Mouse (Mus musculus) forebrain, postnatal 0 days (tissue): ENCODE results near the gene Col13a1. TPM values are rescaled to one million over a fixed set of nuclear protein-coding genes. Genes with fewer than 3 reads are reported as not detected.
A peak's percentile ranks its signal among the peaks of the same experiment; 100 is the strongest.

Experiments used
- ATAC-seq: fragments of 200-750 bp; cut with Nextera tagmentation; 2 replicates; pipeline ENCODE4 v1.8.0; 2017; ENCODE audit warnings: mild to moderate bottlenecking, moderate library complexity
- DNase-seq: peaks from one replicate; pipeline ENCODE4 v3.0.0-alpha.2; 2015
- H3K27ac ChIP-seq: fragments of 300-500 bp; sonication (generic); 2 replicates; pipeline ENCODE4 v1.5.1; 2014; ENCODE audit warnings: low read depth, mild to moderate bottlenecking, antibody characterized with exemption, low read length, moderate library complexity, mixed read lengths
- H3K27me3 ChIP-seq: fragments of 300-500 bp; sonication (generic); 2 replicates; pipeline ENCODE4 v1.6.1; 2014; ENCODE audit warnings: mild to moderate bottlenecking, low read length, mixed read lengths; ENCODE audit not compliant: insufficient read depth
- H3K36me3 ChIP-seq: fragments of 300-500 bp; sonication (generic); 2 replicates; pipeline ENCODE4 v1.6.1; 2014; ENCODE audit warnings: mild to moderate bottlenecking, moderate library complexity; ENCODE audit not compliant: insufficient read depth
- H3K4me1 ChIP-seq: fragments of 300-500 bp; sonication (generic); 2 replicates; pipeline ENCODE4 v1.6.1; 2014; ENCODE audit warnings: antibody characterized with exemption; ENCODE audit not compliant: insufficient read depth
- H3K4me2 ChIP-seq: fragments of 300-500 bp; sonication (generic); 2 replicates; pipeline ENCODE4 v1.6.1; 2014; ENCODE audit warnings: low read depth, mild to moderate bottlenecking, moderate library complexity
- H3K4me3 ChIP-seq: fragments of 300-500 bp; sonication (generic); 2 replicates; pipeline ENCODE4 v1.5.1; 2014; ENCODE audit warnings: low read depth, low read length, mixed read lengths
- H3K9ac ChIP-seq: fragments of 300-500 bp; sonication (generic); 2 replicates; pipeline ENCODE4 v1.6.1; 2014; ENCODE audit warnings: mild to moderate bottlenecking
- H3K9me3 ChIP-seq: fragments of 300-500 bp; sonication (generic); 2 replicates; pipeline ENCODE4 v1.6.1; 2016; ENCODE audit warnings: low read length
- CTCF ChIP-seq: sonication (generic); IDR thresholded peaks from 2 replicates; pipeline ENCODE4 v1.5.1; 2016; ENCODE audit warnings: antibody characterized with exemption, control low read depth, low read depth
- WGBS: fragments of 180-500 bp; shearing (Covaris S2); extraction: QIAGEN DNeasy Blood & Tissue Kit; methylation state at CpG from one replicate; pipeline ENCODE4 v1.1.7; 2014; 5-methylcytosine and 5-hydroxymethylcytosine counted together
- polyA plus RNA-seq: library from polyadenylated mRNA; unstranded; fragments of >200 nt; fragmentation: Nextera tagmentation; extraction: Ambion mirVana; gene quantifications from 2 replicates; pipeline ENCODE4 v1.2.1, GENCODE M21; 2015
- total RNA-seq: library from RNA; depleted of rRNA; stranded (reverse); fragments of >200 nt; gene quantifications from 2 replicates; pipeline ENCODE4 v1.2.3, GENCODE M21; 2014; rRNA removed

Col13a1 gene
- total RNA-seq, result 2.4 and 3.7 TPM in 2 replicates
- 1.1 and 1.6 TPM in 2 replicates for polyA plus RNA-seq

DNA sequence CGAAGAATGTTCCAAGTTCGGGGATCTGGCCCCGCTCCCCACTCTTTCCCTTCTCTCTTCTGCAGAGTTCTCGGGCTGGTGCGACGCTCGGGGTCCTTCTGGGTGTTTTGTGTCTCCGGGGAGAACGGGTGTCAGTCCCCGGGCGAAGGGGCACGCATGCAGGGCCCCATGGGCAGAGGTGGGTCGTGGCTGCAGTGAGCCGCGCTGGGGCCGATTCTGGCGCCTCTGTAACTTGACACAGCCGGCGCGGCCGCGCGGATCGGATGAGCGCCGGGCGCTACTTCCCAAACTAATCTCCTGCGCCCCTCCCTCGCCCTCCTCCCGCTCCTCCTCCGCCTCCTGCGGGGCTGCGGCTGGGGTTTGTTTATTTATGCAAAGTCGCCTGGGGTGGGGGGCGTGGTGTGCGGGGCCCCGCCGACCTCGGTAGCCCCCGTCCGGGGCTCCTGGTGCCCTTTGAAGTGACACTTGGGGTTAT lies at the start of gene Col13a1:
Gene Col13a1, minus strand, starts transcription at position 243 of the 475 bp plus-strand sequence.
- Histone ChIP-seq H3K27ac (no peak within 1 kb of the TSS), H3K9ac (peak within 1 kb of the TSS; percentile 18; the same call in 1 of the 2 replicates), H3K4me3 (peak within 1 kb of the TSS; percentile 35), H3K36me3 (no peaks in the 10 kb centered on the region), H3K4me1 (no peaks in the 10 kb centered on the region), H3K27me3 (peaks cover 51% of the 10 kb centered on the region), H3K9me3 (no peaks in the 10 kb centered on the region), H3K4me2 (peak within 1 kb of the TSS; percentile 62)
- DNase-seq, result no peak
- no peak for TF ChIP-seq CTCF
- WGBS, result under 1% methylated on average over 40 of the region's 41 CpGs
- no peak for ATAC-seq

- 84% methylated on average over 12 of the region's 12 CpGs for WGBS
- Histone ChIP-seq H3K4me2 (no peak overlapping the region), H3K36me3 (no peaks in the 10 kb centered on the region), H3K27ac (no peak overlapping the region), H3K9me3 (no peaks in the 10 kb centered on the region), H3K4me1 (no peaks in the 10 kb centered on the region), H3K4me3 (no peak overlapping the region), H3K9ac (no peak overlapping the region), H3K27me3 (no peaks in the 10 kb centered on the region)
- ATAC-seq (no peak), DNase-seq (no peak)
- TF ChIP-seq CTCF, result no peak
These were observed 48.8 kb upstream of the Col13a1 start for GRCm38 (mm10) chr10:62027699-62028098.

GRCm38 (mm10) chr10:62023821-62024551 lies 45.1 kb upstream of the Col13a1 start:
- H3K4me3 ChIP-seq, result no peak overlapping the region
- H3K27ac ChIP-seq, result no peak overlapping the region
- 47% methylated on average over 19 of the region's 19 CpGs for WGBS
- no peak for TF ChIP-seq CTCF
- no peak for ATAC-seq
- no peaks in the 10 kb centered on the region for H3K4me1 ChIP-seq
- peak; percentile 13 for DNase-seq
- H3K36me3 ChIP-seq, result no peaks in the 10 kb centered on the region
- H3K27me3 ChIP-seq, result no peaks in the 10 kb centered on the region
- H3K9ac ChIP-seq, result no peak overlapping the region
- H3K4me2 ChIP-seq, result no peak overlapping the region
- H3K9me3 ChIP-seq, result no peaks in the 10 kb centered on the region

- H3K4me3 ChIP-seq, result no peak overlapping the region
- H3K9me3 ChIP-seq, result peaks cover 4% of the 10 kb centered on the region; the same call in 1 of the 2 replicates
- H3K4me1 ChIP-seq, result no peaks in the 10 kb centered on the region
- DNase-seq (no peak), ATAC-seq (no peak)
- H3K4me2 ChIP-seq, result no peak overlapping the region
- no peaks in the 10 kb centered on the region for H3K27me3 ChIP-seq
- H3K27ac ChIP-seq, result no peak overlapping the region
- H3K9ac ChIP-seq, result no peak overlapping the region
- H3K36me3 ChIP-seq, result no peaks in the 10 kb centered on the region
- TF ChIP-seq CTCF, result no peak
- WGBS, result 33% methylated on average over 7 of the region's 7 CpGs
These were observed 41.2 kb upstream of the Col13a1 start for GRCm38 (mm10) chr10:62020068-62020620.

DNA sequence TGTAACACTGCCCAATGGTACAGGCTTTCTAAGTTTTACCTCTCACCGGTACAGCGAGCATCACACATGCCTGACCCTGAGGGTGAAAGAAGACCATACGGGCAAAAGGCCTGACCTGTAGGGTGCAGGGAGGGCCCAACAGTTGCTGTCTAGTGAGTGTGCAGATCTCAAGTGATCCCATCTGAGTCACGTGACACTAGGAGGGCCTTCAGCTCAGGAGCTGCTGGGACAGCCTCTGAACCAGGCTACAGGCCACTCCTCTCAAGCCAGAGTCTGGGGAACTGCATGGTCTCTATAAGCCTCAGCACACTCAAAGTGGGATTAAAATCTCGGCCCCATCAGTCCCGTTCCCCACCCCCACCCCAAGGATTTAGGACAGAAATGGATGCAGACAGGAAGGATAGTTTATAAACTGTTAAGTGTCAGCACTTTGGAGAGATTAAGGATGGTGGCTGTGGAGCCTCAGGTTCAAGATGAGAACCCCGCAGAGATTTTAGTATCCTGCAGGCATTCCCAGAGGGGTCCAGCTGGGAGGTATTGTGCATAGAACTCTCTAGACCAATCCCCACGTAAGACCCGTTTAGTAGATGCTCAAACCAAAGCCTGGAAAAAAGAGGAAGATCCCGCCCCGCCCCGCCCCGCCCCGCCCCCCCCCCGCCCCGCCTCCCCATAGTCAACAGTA lies 40.6 kb upstream of the Col13a1 start:
- H3K27me3 ChIP-seq, result no peaks in the 10 kb centered on the region
- H3K36me3 ChIP-seq, result no peaks in the 10 kb centered on the region
- H3K4me1 ChIP-seq, result no peaks in the 10 kb centered on the region
- WGBS, result 22% methylated on average over 16 of the region's 16 CpGs
- H3K27ac ChIP-seq, result no peak overlapping the region
- H3K9ac ChIP-seq, result no peak overlapping the region
- H3K4me3 ChIP-seq, result no peak overlapping the region
- H3K4me2 ChIP-seq, result no peak overlapping the region
- no peak for DNase-seq
- no peak for TF ChIP-seq CTCF
- H3K9me3 ChIP-seq, result peaks cover 4% of the 10 kb centered on the region; the same call in 1 of the 2 replicates
- ATAC-seq, result no peak

DNA sequence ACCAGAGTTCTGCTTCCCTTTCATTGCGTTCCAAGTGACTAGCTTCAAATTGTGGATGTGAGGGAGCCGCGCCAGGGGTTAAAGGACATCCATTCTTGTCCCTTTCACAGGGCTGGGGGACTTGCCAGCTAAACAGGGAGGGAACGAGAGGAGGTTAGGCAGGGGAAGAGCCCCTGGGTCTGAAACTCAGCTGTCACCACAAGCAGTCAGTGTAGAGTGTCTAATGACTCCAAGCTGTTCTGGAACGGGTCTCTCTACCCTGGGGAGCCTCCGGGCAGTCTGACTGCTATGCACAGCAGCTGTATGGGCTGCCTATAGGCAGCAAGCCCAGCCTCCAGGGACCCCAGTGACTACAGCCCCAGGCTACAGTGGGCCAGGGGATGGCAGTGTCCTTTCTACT lies 38.0 kb upstream of the Col13a1 start:
- no peaks in the 10 kb centered on the region for H3K27me3 ChIP-seq
- no peaks in the 10 kb centered on the region for H3K36me3 ChIP-seq
- peak; percentile 38; the same call in 1 of the 2 replicates for ATAC-seq
- H3K4me1 ChIP-seq, result no peaks in the 10 kb centered on the region
- no peak overlapping the region for H3K9ac ChIP-seq
- H3K4me3 ChIP-seq, result no peak overlapping the region
- TF ChIP-seq CTCF, result no peak
- 48% methylated on average over 6 of the region's 6 CpGs for WGBS
- H3K4me2 ChIP-seq, result no peak overlapping the region
- no peak overlapping the region for H3K27ac ChIP-seq
- peaks cover 4% of the 10 kb centered on the region; the same call in 1 of the 2 replicates for H3K9me3 ChIP-seq
- no peak for DNase-seq
